Mouse (Mus musculus): ENCODE results near the gene Plxna2.

- TF ChIP-seq POLR2A (IDR thresholded peaks at IDR 0.05; ENCODE audit: insufficient read depth, low read depth, low read length) (no peak), CTCF (IDR thresholded peaks at IDR 0.05; ENCODE audit: insufficient read depth, low read depth, low read length) (no peak)
Measured at GRCm38 (mm10) chr1:194780794-194781390, 162.9 kb downstream of the Plxna2 start.

Measured in olfactory bulb, adult 2 months (tissue).